Mouse (Mus musculus) forebrain, embryonic 13.5 days (tissue): ENCODE measurements around the gene Fryl. TPM values are rescaled to one million over a fixed set of nuclear protein-coding genes. Genes with fewer than 3 reads are reported as not detected.
"Not testable (repeated sequence)": the region's sequence is repeated elsewhere in the genome, so short reads cannot be mapped to it uniquely, and the experiment has no call there.

Source experiments
- ATAC-seq: fragments of 200-750 bp; cut with Nextera tagmentation; 2 replicates; pipeline ENCODE4 v1.8.0; 2017
- H3K27ac ChIP-seq: fragments of 300-500 bp; sonication (generic); 2 replicates; pipeline ENCODE4 v1.5.1; 2015; ENCODE audit warnings: inconsistent platforms, mild to moderate bottlenecking, moderate library complexity
- H3K27me3 ChIP-seq: fragments of 300-500 bp; sonication (generic); 2 replicates; pipeline ENCODE4 v1.6.1; 2015; ENCODE audit warnings: mild to moderate bottlenecking, inconsistent platforms
- H3K36me3 ChIP-seq: fragments of 300-500 bp; sonication (generic); 2 replicates; pipeline ENCODE4 v1.6.1; 2015; ENCODE audit warnings: mild to moderate bottlenecking, inconsistent platforms; ENCODE audit not compliant: poor library complexity, severe bottlenecking
- H3K4me1 ChIP-seq: fragments of 300-500 bp; sonication (generic); 2 replicates; pipeline ENCODE4 v1.6.1; 2015; ENCODE audit warnings: inconsistent platforms
- H3K4me2 ChIP-seq: fragments of 300-500 bp; sonication (generic); 2 replicates; pipeline ENCODE4 v1.6.1; 2015; ENCODE audit warnings: inconsistent platforms, mild to moderate bottlenecking, moderate library complexity
- H3K4me3 ChIP-seq: fragments of 300-500 bp; sonication (generic); 2 replicates; pipeline ENCODE4 v1.5.1; 2015; ENCODE audit warnings: mild to moderate bottlenecking, inconsistent platforms
- H3K9ac ChIP-seq: fragments of 300-500 bp; sonication (generic); 2 replicates; pipeline ENCODE4 v1.6.1; 2015; ENCODE audit warnings: mild to moderate bottlenecking, inconsistent platforms
- H3K9me3 ChIP-seq: fragments of 300-500 bp; sonication (generic); replicated peaks from 2 replicates; pipeline ENCODE4 v1.6.1; 2016; ENCODE audit warnings: inconsistent platforms
- WGBS: fragments of 180-500 bp; shearing (Covaris S2); methylation state at CpG from one replicate; pipeline ENCODE4 v1.1.7; 2015; 5-methylcytosine and 5-hydroxymethylcytosine counted together
- polyA plus RNA-seq: library from polyadenylated mRNA; unstranded; fragments of >200 nt; fragmentation: Nextera tagmentation; extraction: Ambion mirVana; gene quantifications from 2 replicates; pipeline ENCODE4 v1.2.1, GENCODE M21; 2015

Fryl gene
- polyA plus RNA-seq, 1 experiment from 2014 or later = 46.7 TPM

DNA sequence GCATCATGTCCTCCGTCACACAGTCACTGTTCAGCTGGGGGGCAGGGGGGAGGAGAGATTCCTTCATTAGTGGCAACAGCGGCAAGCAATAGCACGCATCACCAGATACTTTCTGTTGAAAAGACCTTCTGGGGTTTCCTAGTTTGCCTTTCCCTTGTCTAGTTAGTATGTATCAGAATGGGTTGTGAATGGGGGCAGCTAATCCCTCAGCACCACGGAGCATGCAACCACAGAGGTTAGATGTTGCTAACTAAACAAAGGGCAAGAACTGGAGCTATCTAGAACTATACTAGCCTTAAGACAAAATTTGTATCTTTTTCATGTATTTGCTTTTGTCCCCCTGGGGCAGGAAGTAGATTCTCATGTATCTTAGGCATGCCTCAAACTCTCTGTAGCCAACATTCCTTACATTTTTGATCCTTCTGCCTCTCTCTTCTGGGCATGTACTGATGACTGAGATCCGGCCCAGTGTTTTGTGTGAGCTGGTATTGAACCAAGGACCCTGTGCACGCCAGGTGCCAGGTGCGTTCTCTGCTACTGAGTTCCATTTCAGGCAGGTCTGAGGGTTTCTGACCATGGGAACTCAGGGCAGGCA lies 208.7 kb downstream of the Fryl start:
- WGBS = 82% methylated on average over 7 of the region's 7 CpGs
- Histone ChIP-seq H3K4me1 (no peaks in the 10 kb centered on the region), H3K9me3 (0 out of 2 replicates have a peak, but pooled peaks cover 4% of the 10 kb centered on the region), H3K36me3 (peaks cover 83% of the 10 kb centered on the region), H3K4me3 (no peak overlapping the region), H3K4me2 (no peak overlapping the region), H3K9ac (no peak overlapping the region), H3K27me3 (no peaks in the 10 kb centered on the region), H3K27ac (no peak overlapping the region)
- ATAC-seq = no peak

DNA sequence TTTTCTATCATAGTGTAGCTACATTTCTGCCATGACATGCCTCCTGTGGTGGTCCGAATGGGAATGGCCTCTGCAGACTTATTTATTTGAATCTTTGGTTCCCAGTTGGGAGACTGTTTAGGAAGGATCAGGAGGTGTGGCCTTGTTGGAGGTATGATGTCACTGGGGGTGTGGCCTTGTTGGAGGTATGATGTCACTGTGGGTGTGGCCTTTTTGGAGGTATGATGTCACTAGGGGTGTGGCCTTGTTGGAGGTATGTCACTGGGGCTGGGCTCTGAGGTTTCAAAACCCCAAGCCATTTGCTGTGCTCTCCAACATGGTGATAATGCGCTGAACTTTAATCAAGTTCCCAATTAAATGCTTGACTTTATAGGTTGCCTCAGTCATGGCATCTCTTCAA lies 212.4 kb downstream of the Fryl start:
- Histone ChIP-seq H3K27ac (no peak overlapping the region), H3K9me3 (0 out of 2 replicates have a peak, but pooled peaks cover 4% of the 10 kb centered on the region), H3K4me1 (no peaks in the 10 kb centered on the region), H3K36me3 (peaks cover 57% of the 10 kb centered on the region), H3K4me3 (no peak overlapping the region), H3K9ac (no peak overlapping the region), H3K27me3 (no peaks in the 10 kb centered on the region), H3K4me2 (no peak overlapping the region)
- WGBS = 98% methylated on average over 2 of the region's 2 CpGs
- ATAC-seq = no peak

DNA sequence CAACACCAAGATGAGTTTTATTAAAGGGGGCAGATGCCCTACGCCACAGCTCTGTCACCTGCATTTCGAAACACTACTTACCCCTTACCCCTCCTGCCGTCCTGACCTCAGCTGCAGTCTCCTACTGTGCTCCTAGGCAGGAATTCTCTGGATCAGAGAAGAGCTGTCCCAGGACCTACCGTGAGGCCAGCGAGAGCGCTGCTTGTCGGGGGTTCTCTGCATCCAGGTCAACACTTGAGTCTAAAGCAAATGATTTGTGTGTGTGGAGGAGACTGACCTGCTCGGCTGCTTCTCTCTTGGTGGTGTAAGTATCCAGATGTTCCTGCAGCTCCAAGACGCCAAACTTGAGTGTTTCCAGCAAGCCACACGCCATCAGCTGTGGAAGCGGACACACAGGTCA lies 223.9 kb downstream of the Fryl start:
- Histone ChIP-seq H3K9me3 (no peaks in the 10 kb centered on the region), H3K27me3 (no peaks in the 10 kb centered on the region), H3K4me3 (no peak overlapping the region), H3K27ac (no peak overlapping the region), H3K4me2 (no peak overlapping the region), H3K9ac (no peak overlapping the region), H3K36me3 (peaks cover 81% of the 10 kb centered on the region), H3K4me1 (no peaks in the 10 kb centered on the region)
- 94% methylated on average over 11 of the region's 11 CpGs for WGBS
- ATAC-seq = no peak

DNA sequence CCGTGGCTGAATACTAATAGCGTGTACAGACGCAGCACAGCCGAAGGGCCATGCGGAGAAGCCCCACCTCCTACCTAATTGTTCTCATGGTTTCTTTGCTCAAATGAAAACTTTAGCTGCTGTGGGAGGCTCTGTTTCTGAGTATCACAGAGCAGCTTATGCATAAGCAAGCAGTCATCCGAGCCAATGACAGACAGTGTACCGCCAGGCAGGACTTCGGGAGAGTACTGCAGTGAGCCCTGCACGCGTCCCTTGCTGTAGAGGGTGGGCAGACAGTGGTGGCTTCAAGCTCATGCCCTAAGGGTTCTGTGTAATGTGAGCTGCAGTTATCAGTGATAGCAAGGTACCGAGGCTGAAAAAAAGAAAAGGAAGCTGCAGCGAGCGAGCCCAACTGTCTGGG lies 227.8 kb downstream of the Fryl start:
- 91% methylated on average over 13 of the region's 13 CpGs for WGBS
- no peak for ATAC-seq
- no peaks in the 10 kb centered on the region for H3K9me3 ChIP-seq
- H3K4me1 ChIP-seq = no peaks in the 10 kb centered on the region
- H3K4me3 ChIP-seq = no peak overlapping the region
- no peak overlapping the region for H3K9ac ChIP-seq
- no peak overlapping the region for H3K4me2 ChIP-seq
- no peaks in the 10 kb centered on the region for H3K27me3 ChIP-seq
- no peak overlapping the region for H3K27ac ChIP-seq
- peaks cover 81% of the 10 kb centered on the region for H3K36me3 ChIP-seq

DNA sequence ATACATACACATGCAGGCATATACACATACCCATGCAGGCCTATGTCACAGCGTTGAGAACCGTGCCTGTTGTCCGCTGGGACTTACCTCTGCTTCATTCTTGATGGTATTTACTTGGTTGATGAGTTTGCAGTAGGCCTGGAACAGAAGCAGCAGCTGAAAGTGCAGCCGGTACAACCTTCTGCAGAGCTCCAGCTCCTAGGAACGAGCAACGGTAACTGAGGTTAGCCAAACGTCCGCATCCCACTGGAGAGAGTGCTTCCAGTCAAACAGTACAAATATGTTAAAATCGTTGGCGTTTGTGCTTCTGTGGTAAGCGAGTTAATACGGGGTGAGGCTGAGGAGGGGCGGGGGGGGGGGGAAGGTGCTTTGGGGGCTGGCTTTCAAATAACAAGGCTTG lies 232.6 kb downstream of the Fryl start:
- Histone ChIP-seq H3K4me3 (no peak overlapping the region), H3K36me3 (peaks cover 54% of the 10 kb centered on the region), H3K4me2 (no peak overlapping the region), H3K9me3 (no peaks in the 10 kb centered on the region), H3K27me3 (no peaks in the 10 kb centered on the region), H3K9ac (no peak overlapping the region), H3K27ac (no peak overlapping the region), H3K4me1 (no peaks in the 10 kb centered on the region)
- 91% methylated on average over 13 of the region's 13 CpGs for WGBS
- ATAC-seq = no peak

DNA sequence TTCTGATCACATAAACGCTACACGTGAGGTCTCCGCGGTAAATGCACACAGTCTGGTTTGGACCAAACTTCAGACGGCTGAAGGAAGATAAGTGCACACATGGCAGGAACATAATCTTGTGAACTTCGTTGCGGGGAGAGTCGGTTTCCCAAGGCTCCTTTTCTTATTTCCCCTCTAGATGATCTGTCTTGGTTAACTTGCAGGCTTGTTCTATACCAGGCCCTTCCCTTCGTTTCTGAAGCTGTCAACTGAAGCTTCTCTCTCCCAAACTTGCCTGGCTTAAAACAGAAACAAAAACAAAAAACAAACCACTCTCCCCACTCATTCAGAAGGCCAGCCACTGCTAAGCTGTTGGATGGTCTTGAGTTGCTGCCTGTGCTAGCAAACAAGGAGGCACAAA lies 241.7 kb downstream of the Fryl start:
- WGBS = 53% methylated on average over 9 of the region's 9 CpGs
- Histone ChIP-seq H3K4me1 (peaks cover 6% of the 10 kb centered on the region), H3K9me3 (no peaks in the 10 kb centered on the region), H3K9ac (no peak overlapping the region), H3K27ac (no peak overlapping the region), H3K36me3 (no peaks in the 10 kb centered on the region), H3K27me3 (peaks cover 26% of the 10 kb centered on the region), H3K4me3 (no peak overlapping the region), H3K4me2 (no peak overlapping the region)
- no peak for ATAC-seq

DNA sequence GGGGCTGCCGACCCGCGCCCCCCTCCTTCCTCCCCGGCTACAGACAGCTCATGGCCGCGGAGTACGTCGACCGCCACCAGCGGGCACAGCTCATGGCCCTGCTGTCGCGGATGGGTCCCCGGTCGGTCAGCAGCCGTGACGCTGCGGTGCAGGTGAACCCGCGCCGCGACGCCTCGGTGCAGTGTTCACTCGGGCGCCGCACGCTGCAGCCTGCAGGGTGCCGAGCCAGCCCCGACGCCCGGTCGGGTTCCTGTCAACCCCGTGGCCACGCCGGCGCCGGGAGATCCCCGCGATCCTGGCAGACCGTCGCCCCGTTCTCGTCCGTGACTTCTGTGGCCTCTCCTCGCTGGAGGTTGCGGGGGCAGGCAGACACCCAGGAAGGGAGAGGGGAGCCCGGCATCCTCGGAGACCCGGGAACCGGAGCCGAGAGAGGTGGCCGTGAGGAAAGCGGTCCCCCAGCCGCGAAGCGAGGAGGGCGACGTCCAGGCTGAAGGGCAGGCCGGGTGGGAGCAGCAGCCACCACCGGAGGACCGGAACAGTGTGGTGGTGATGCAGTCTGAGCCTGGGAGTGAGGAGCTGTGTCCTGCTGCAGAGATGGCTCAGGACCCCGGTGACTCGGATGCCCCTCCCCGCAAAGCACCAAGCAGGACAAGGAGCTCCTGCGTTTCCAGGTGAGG lies 242.7 kb downstream of the Fryl start:
- H3K9me3 ChIP-seq, H3K27ac ChIP-seq, H3K36me3 ChIP-seq, H3K4me1 ChIP-seq: not testable (repeated sequence)
- peak overlapping the region; percentile 72 for H3K4me2 ChIP-seq
- H3K4me3 ChIP-seq = peak overlapping the region; percentile 42
- 2% methylated on average over 37 of the region's 65 CpGs for WGBS
- peaks cover 26% of the 10 kb centered on the region for H3K27me3 ChIP-seq
- ATAC-seq = peak; percentile 72
- peak overlapping the region; percentile 53 for H3K9ac ChIP-seq

DNA sequence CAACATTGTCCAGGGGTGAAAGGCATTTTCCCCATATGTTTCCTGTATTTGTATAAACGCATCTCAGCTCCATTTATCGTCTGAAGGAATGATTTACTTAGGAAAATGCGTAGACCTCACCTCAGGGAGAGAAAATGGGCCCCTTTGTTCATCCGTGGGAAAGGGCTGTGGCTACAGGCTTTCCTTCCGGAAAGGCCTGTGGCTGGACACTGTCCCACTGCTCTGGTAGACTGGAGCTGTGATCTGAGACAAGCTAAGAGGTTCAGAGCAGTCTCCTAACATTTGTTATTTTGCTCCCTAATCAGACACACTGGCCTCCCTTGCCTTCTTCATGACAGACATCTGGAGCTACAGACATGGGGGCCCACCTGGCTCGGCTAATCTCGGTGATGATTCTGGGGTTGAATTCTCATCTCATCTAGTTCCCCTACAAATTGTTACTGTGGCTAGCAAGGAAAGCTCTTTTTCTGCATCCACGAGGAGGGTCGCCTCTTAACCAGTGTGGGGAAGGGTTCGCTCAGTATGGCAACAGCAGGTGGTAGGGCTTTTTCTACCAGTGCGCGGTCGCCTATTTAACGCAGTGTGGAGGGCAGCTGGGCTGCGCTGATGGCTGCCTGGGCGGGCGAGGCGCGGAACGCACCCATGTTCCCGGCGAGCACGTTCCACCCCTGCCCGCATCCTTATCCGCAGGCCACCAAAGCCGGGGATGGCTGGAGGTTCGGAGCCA lies 243.4 kb downstream of the Fryl start:
- not testable (repeated sequence) for H3K4me1 ChIP-seq, H3K27ac ChIP-seq, H3K9me3 ChIP-seq, H3K36me3 ChIP-seq
- Histone ChIP-seq H3K4me3 (peak overlapping the region; percentile 42), H3K4me2 (peak overlapping the region; percentile 72), H3K9ac (0 out of 2 replicates have a peak overlapping the region, but pooled peaks have one; percentile 16), H3K27me3 (peaks cover 33% of the 10 kb centered on the region)
- ATAC-seq = peak; percentile 76
- WGBS = 23% methylated on average over 23 of the region's 27 CpGs

DNA sequence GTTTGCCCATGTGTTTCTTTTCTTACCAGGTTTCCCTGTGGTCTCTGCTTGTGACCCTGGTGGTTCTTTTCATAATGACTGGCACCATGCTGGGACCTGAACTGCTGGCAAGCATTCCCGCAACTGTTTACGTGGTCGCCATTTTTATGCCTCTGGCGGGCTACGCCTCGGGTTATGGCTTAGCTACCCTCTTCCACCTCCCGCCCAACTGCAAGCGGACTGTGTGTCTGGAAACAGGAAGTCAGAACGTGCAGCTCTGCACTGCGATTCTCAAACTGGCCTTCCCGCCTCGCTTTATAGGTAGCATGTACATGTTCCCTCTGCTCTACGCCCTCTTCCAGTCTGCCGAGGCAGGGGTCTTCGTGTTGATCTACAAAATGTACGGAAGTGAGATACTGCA lies 244.6 kb downstream of the Fryl start:
- H3K27ac ChIP-seq, H3K4me1 ChIP-seq, H3K9ac ChIP-seq, H3K4me3 ChIP-seq, ATAC-seq, H3K36me3 ChIP-seq, H3K4me2 ChIP-seq, H3K9me3 ChIP-seq: not testable (repeated sequence)
- WGBS = 90% methylated on average over 15 of the region's 16 CpGs
- H3K27me3 ChIP-seq = peaks cover 46% of the 10 kb centered on the region

DNA sequence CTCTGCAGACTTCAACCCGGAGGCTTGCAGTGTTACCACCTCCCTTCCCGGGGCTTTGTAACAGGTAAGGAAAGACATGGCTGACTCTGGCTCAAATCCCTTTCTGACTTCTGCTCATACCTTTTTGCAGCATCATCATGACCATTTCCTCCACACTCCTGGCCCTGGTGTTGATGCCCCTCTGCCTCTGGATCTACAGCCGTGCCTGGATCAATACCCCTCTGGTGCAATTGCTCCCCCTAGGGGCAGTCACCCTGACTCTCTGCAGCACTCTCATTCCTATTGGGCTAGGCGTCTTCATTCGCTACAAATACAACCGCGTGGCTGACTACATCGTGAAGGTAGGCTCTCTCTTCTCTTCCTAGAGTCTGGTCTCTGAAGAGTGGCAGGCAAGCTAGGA lies 248.2 kb downstream of the Fryl start:
- H3K36me3 ChIP-seq, H3K4me2 ChIP-seq, ATAC-seq, H3K9me3 ChIP-seq, H3K9ac ChIP-seq, H3K4me3 ChIP-seq, H3K4me1 ChIP-seq, H3K27ac ChIP-seq: not testable (repeated sequence)
- H3K27me3 ChIP-seq = peaks cover 35% of the 10 kb centered on the region
- 29% methylated on average over 8 of the region's 8 CpGs for WGBS

DNA sequence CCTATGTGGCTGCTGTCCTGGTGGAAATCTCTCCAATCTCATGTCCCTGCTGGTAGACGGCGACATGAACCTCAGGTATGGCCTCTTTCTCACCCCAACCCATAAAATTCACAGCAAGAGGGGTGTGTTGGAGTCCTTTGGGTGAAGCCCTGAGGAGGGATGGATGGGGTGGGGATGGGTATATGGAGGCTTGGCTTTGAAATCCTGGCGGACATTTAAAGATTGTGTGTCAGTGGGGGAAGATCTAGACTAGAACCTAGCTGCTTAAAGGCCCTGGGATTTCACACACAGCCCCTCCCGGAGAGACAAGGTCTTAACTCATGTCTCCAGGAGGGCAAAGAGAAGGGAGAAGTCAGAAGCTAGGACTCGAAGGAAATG lies 248.8 kb downstream of the Fryl start:
- WGBS = 50% methylated on average over 5 of the region's 5 CpGs
- no peak for ATAC-seq
- H3K4me2 ChIP-seq = peak overlapping the region; percentile 62

DNA sequence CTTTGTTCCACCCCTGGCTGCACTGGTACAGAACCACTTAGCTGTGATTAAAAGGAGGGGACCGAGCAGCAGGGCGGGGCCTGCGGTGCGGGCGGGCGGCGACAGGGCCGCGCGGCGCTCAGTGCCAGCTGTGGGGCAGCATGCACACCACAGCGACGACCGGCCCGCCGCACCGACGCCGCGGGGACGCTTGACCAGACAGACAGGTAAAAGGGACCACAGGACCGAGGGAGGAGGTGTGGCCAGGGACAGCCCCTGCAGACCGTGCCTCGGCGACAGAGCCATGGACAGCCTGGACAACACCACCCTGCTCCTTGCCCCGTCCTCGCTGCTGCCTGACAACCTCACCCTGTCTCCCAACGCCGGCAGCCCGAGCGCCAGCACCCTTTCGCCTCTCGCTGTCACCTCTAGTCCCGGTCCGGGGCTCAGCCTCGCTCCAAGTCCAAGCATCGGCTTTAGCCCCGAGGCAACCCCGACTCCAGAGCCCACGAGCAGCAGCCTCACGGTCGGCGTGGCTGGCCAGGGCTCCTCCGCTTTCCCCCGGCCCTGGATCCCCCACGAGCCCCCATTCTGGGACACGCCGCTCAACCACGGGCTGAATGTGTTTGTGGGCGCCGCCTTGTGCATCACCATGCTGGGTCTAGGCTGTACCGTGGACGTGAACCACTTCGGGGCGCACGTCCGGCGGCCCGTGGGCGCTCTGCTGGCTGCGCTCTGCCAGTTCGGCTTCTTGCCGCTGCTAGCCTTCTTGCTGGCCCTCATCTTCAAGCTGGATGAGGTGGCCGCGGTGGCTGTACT lies 249.4 kb downstream of the Fryl start, which contains the start of gene Slc10a4:
Slc10a4 (plus strand) TSS at position 100 of the 798 bp plus-strand sequence.
- ATAC-seq = peak; percentile 96
- Histone ChIP-seq H3K4me2 (peak within 1 kb of the TSS; percentile 62), H3K27me3 (peaks cover 26% of the 10 kb centered on the region), H3K27ac (no peak within 1 kb of the TSS), H3K4me3 (peak within 1 kb of the TSS; percentile 41), H3K9ac (peak within 1 kb of the TSS; percentile 59), H3K4me1 (peaks cover 6% of the 10 kb centered on the region; the same call in 1 of the 2 replicates), H3K36me3 (no peaks in the 10 kb centered on the region), H3K9me3 (no peaks in the 10 kb centered on the region)
- 6% methylated on average over 65 of the region's 65 CpGs for WGBS

More for the DNA sequence above, 248.8 kb downstream of the Fryl start:
- Histone ChIP-seq H3K9ac (no peak overlapping the region), H3K27me3 (peaks cover 29% of the 10 kb centered on the region), H3K36me3 (no peaks in the 10 kb centered on the region), H3K9me3 (no peaks in the 10 kb centered on the region), H3K27ac (no peak overlapping the region), H3K4me3 (peak overlapping the region; percentile 41), H3K4me1 (peaks cover 6% of the 10 kb centered on the region; the same call in 1 of the 2 replicates)
